Mouse (Mus musculus): ENCODE data around the gene Mmrn2. TPM values are rescaled to one million over a fixed set of nuclear protein-coding genes. Genes with fewer than 3 reads are reported as not detected.

The Mmrn2 gene
- polyA plus RNA-seq, 1 experiment from 2014 or later: 6.3 TPM

DNA sequence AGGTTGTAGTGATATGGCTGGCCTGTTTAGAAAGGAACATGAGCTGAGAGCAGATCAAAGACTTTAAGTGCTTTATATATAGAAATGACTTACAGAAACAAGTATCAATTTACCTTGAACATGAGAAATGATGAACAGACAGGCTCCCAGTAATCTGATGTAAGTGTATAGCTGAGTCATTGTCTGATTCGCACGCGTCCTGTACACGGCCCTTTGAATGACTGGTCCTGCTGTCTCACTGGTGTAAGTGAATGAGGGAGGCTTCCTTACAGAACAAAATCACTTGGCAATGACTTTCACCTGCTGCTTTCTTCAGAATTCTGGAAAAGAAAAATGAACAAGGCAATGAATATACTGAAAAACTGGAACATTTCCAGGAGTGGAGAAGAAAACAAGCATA, 72.4 kb downstream of the Mmrn2 start:
- H3K27me3 ChIP-seq (ENCODE audit: control insufficient read depth, insufficient read depth, low read length): no peaks in the 10 kb centered on the region
- no peak overlapping the region for H3K4me3 ChIP-seq (ENCODE audit: low read depth, low read length)
- H3K4me1 ChIP-seq (ENCODE audit: control insufficient read depth, insufficient read depth, low read length): no peaks in the 10 kb centered on the region
- peaks cover 5% of the 10 kb centered on the region for H3K36me3 ChIP-seq (ENCODE audit: control insufficient read depth, insufficient read depth, low read length)
- H3K9ac ChIP-seq (ENCODE audit: low read length): no peak overlapping the region
- H3K9me3 ChIP-seq (ENCODE audit: control insufficient read depth, low read length): no peaks in the 10 kb centered on the region
- 93% methylated on average over 4 of the region's 4 CpGs for WGBS
- no peak overlapping the region for H3K27ac ChIP-seq (replicated peaks; ENCODE audit: low read depth, low read length)
- ATAC-seq (ENCODE audit: insufficient number of reproducible peaks, low FRiP score, low TSS enrichment, low read depth) (no peak), DNase-seq (ENCODE audit: low spot score) (no peak)
- H3K4me2 ChIP-seq (ENCODE audit: low read depth, severe bottlenecking): no peak overlapping the region

DNA sequence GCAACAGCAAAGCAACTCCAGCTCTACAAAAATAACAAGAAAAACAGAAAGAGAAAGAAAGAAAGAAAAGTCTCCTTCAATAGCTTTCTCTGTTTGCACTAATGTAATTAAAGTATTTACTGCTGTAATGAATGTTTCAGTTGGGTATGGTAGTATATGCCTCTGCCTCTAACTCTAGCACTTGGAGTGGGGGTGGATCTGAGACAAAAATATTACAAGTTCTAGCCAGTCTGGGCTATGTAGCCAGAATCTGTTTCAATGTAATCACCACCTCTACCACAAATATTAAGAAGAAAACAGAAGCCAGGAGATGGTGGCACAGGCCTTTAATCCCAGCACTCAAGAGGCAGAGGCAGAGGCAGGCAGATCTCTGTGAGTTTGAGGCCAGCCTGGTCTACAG, 73.1 kb downstream of the Mmrn2 start:
- Histone ChIP-seq H3K9ac (ENCODE audit: low read length) (no peak overlapping the region), H3K4me3 (ENCODE audit: low read depth, low read length) (no peak overlapping the region), H3K27me3 (ENCODE audit: control insufficient read depth, insufficient read depth, low read length) (no peaks in the 10 kb centered on the region), H3K4me2 (ENCODE audit: low read depth, severe bottlenecking) (no peak overlapping the region), H3K36me3 (ENCODE audit: control insufficient read depth, insufficient read depth, low read length) (peaks cover 5% of the 10 kb centered on the region), H3K4me1 (ENCODE audit: control insufficient read depth, insufficient read depth, low read length) (no peaks in the 10 kb centered on the region), H3K27ac (replicated peaks; ENCODE audit: low read depth, low read length) (no peak overlapping the region), H3K9me3 (ENCODE audit: control insufficient read depth, low read length) (no peaks in the 10 kb centered on the region)
- no peak for ATAC-seq (ENCODE audit: insufficient number of reproducible peaks, low FRiP score, low TSS enrichment, low read depth)
- DNase-seq (ENCODE audit: low spot score): no peak

DNA sequence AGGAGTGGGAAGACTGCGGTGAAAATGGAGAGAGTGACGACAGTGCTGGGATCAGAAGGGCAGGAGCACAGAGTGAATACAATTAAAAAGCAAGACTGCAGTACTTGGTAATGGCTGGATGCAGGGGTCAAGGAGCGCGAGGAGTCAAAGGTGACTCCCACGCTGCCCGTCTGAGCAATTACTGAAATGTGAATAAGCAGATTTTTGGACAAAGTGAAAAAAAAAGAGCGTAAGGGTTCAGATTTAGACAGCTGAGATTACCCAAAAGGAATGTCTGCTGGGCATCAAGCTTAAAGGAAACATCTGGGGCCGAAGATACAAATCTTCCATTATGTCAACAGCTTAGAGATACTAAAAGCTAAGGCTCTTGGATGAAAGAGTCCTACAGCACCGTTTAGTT, 74.5 kb downstream of the Mmrn2 start:
- H3K9me3 ChIP-seq (ENCODE audit: control insufficient read depth, low read length): no peaks in the 10 kb centered on the region
- no peaks in the 10 kb centered on the region for H3K4me1 ChIP-seq (ENCODE audit: control insufficient read depth, insufficient read depth, low read length)
- no peak overlapping the region for H3K4me3 ChIP-seq (ENCODE audit: low read depth, low read length)
- H3K27ac ChIP-seq (replicated peaks; ENCODE audit: low read depth, low read length): no peak overlapping the region
- 62% methylated on average over 9 of the region's 9 CpGs for WGBS
- H3K9ac ChIP-seq (ENCODE audit: low read length): no peak overlapping the region
- no peaks in the 10 kb centered on the region for H3K27me3 ChIP-seq (ENCODE audit: control insufficient read depth, insufficient read depth, low read length)
- ATAC-seq (ENCODE audit: insufficient number of reproducible peaks, low FRiP score, low TSS enrichment, low read depth) (no peak), DNase-seq (ENCODE audit: low spot score) (no peak)
- peaks cover 5% of the 10 kb centered on the region for H3K36me3 ChIP-seq (ENCODE audit: control insufficient read depth, insufficient read depth, low read length)
- H3K4me2 ChIP-seq (ENCODE audit: low read depth, severe bottlenecking): no peak overlapping the region

GRCm38 (mm10) chr14:34450451-34450850, 75.2 kb downstream of the Mmrn2 start:
- Histone ChIP-seq H3K9me3 (ENCODE audit: control insufficient read depth, low read length) (no peaks in the 10 kb centered on the region), H3K4me2 (ENCODE audit: low read depth, severe bottlenecking) (no peak overlapping the region), H3K4me3 (ENCODE audit: low read depth, low read length) (no peak overlapping the region), H3K27me3 (ENCODE audit: control insufficient read depth, insufficient read depth, low read length) (no peaks in the 10 kb centered on the region), H3K36me3 (ENCODE audit: control insufficient read depth, insufficient read depth, low read length) (peaks cover 7% of the 10 kb centered on the region), H3K9ac (ENCODE audit: low read length) (no peak overlapping the region), H3K4me1 (ENCODE audit: control insufficient read depth, insufficient read depth, low read length) (no peaks in the 10 kb centered on the region), H3K27ac (replicated peaks; ENCODE audit: low read depth, low read length) (no peak overlapping the region)
- DNase-seq (ENCODE audit: low spot score) (no peak), ATAC-seq (ENCODE audit: insufficient number of reproducible peaks, low FRiP score, low TSS enrichment, low read depth) (no peak)
- 91% methylated on average over 5 of the region's 5 CpGs for WGBS

DNA sequence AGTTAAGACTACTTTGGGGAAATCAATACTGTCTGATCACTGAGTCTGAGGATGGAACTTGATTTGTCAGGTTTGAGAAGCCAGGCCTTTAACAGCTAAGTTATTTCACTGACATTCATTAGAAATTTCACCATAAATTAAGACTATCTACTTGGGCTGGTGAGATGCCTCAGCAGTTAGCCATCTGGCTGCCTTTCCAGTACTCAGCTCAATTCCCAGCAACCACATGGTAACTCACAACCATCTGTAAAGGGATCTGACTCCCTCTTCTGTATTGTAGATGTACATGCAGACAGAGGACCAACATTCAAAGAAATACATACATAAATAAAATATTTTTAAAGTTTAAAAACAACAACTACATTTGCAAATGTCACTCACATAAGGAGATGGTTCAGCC, 76.6 kb downstream of the Mmrn2 start:
- H3K4me2 ChIP-seq (ENCODE audit: low read depth, severe bottlenecking): no peak overlapping the region
- H3K4me1 ChIP-seq (ENCODE audit: control insufficient read depth, insufficient read depth, low read length): no peaks in the 10 kb centered on the region
- peaks cover 7% of the 10 kb centered on the region for H3K36me3 ChIP-seq (ENCODE audit: control insufficient read depth, insufficient read depth, low read length)
- H3K27ac ChIP-seq (replicated peaks; ENCODE audit: low read depth, low read length): no peak overlapping the region
- no peaks in the 10 kb centered on the region for H3K9me3 ChIP-seq (ENCODE audit: control insufficient read depth, low read length)
- no peaks in the 10 kb centered on the region for H3K27me3 ChIP-seq (ENCODE audit: control insufficient read depth, insufficient read depth, low read length)
- no peak overlapping the region for H3K4me3 ChIP-seq (ENCODE audit: low read depth, low read length)
- DNase-seq (ENCODE audit: low spot score): no peak
- H3K9ac ChIP-seq (ENCODE audit: low read length): no peak overlapping the region
- no peak for ATAC-seq (ENCODE audit: insufficient number of reproducible peaks, low FRiP score, low TSS enrichment, low read depth)

DNA sequence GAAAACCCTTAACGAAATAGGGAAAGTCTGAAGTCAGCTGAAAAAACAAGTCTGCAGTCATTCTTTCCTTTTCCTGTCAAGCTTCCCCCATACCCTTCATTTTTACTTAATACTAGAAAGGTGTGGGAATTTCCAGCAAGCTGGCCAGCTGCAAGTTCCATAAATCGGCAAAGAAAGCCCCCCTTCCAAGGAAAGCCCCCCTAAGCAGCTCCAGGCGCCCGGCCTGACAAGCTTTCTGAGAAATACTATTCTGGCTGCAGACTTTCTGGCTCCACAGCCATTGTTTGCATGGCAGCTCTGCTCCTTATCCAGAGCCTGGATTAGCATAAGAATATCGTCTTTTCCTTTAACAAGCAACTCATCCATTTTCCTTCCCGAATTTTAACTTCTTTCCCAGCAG, 78.4 kb downstream of the Mmrn2 start:
- no peak overlapping the region for H3K4me3 ChIP-seq (ENCODE audit: low read depth, low read length)
- H3K36me3 ChIP-seq (ENCODE audit: control insufficient read depth, insufficient read depth, low read length): 0 out of 2 replicates have a peak, but pooled peaks cover 3% of the 10 kb centered on the region
- DNase-seq (ENCODE audit: low spot score) (peak; percentile 25), ATAC-seq (ENCODE audit: insufficient number of reproducible peaks, low FRiP score, low TSS enrichment, low read depth) (no peak)
- H3K27ac ChIP-seq (replicated peaks; ENCODE audit: low read depth, low read length): no peak overlapping the region; the same call in 1 of the 2 replicates
- no peak overlapping the region for H3K4me2 ChIP-seq (ENCODE audit: low read depth, severe bottlenecking)
- 41% methylated on average over 6 of the region's 6 CpGs for WGBS
- no peaks in the 10 kb centered on the region for H3K4me1 ChIP-seq (ENCODE audit: control insufficient read depth, insufficient read depth, low read length)
- H3K9ac ChIP-seq (ENCODE audit: low read length): no peak overlapping the region
- H3K27me3 ChIP-seq (ENCODE audit: control insufficient read depth, insufficient read depth, low read length): no peaks in the 10 kb centered on the region
- H3K9me3 ChIP-seq (ENCODE audit: control insufficient read depth, low read length): no peaks in the 10 kb centered on the region

Other genes with a start within 250 kb of the Mmrn2 start
- gene Npy4r, start 223.0 kb upstream of the Mmrn2 start, polyA plus RNA-seq (2014; fragmentation: Nextera tagmentation; extraction: Ambion mirVana): not detected in 2 replicates
- 0.41 and 0.44 TPM in 2 replicates for gene Gprin2, start 173.8 kb upstream of the Mmrn2 start, polyA plus RNA-seq (2014; fragmentation: Nextera tagmentation; extraction: Ambion mirVana)
- gene Syt15, start 155.9 kb upstream of the Mmrn2 start, polyA plus RNA-seq (2014; fragmentation: Nextera tagmentation; extraction: Ambion mirVana): 0.13 and 0.14 TPM in 2 replicates
- 11.7 and 12.7 TPM in 2 replicates for gene Shld2, start 65.0 kb upstream of the Mmrn2 start, polyA plus RNA-seq (2014; fragmentation: Nextera tagmentation; extraction: Ambion mirVana)
- 76.3 and 83.7 TPM in 2 replicates for gene Glud1, start 64.7 kb upstream of the Mmrn2 start, polyA plus RNA-seq (2014; fragmentation: Nextera tagmentation; extraction: Ambion mirVana)
- not detected in 2 replicates for gene Fam25c, start 20.0 kb upstream of the Mmrn2 start, polyA plus RNA-seq (2014; fragmentation: Nextera tagmentation; extraction: Ambion mirVana)
- gene Sncg, start 676 bp upstream of the Mmrn2 start, polyA plus RNA-seq (2014; fragmentation: Nextera tagmentation; extraction: Ambion mirVana): 3.1 and 3.5 TPM in 2 replicates
- gene Bmpr1a, start 127.9 kb downstream of the Mmrn2 start, polyA plus RNA-seq (2014; fragmentation: Nextera tagmentation; extraction: Ambion mirVana): 67.2 and 74.5 TPM in 2 replicates
- gene 9230112D13Rik, start 147.3 kb downstream of the Mmrn2 start, polyA plus RNA-seq (2014; fragmentation: Nextera tagmentation; extraction: Ambion mirVana): not detected in 2 replicates
- gene Ldb3, start 213.2 kb downstream of the Mmrn2 start, polyA plus RNA-seq (2014; fragmentation: Nextera tagmentation; extraction: Ambion mirVana): 0.65 and 0.68 TPM in 2 replicates
- gene Opn4, start 224.7 kb downstream of the Mmrn2 start, polyA plus RNA-seq (2014; fragmentation: Nextera tagmentation; extraction: Ambion mirVana): not detected in 2 replicates